Mouse (Mus musculus) hindbrain, embryonic 14.5 days (tissue): ENCODE measurements at regions not wholly inside any gene's neighbourhood (a gene's known extent, or its start where the extent isn't known, plus 50 kb on each side); places are given as distances from the start of the nearest gene placed in this dataset.

Experiments used
- ATAC-seq: fragments of 200-750 bp; cut with Nextera tagmentation; 2 replicates; pipeline ENCODE4 v1.8.0; 2017; ENCODE audit warnings: moderate number of reproducible peaks, mild to moderate bottlenecking, moderate TSS enrichment, moderate library complexity; ENCODE audit not compliant: low FRiP score
- DNase-seq: peaks from one replicate; pipeline ENCODE4 v3.0.0-alpha.2; 2015; ENCODE audit warnings: low spot score
- H3K27ac ChIP-seq: fragments of 300-500 bp; sonication (generic); 2 replicates; pipeline ENCODE4 v1.5.1; 2014; ENCODE audit warnings: mild to moderate bottlenecking, moderate library complexity
- H3K27me3 ChIP-seq: fragments of 300-500 bp; sonication (generic); 2 replicates; pipeline ENCODE4 v1.6.1; 2014; ENCODE audit warnings: mild to moderate bottlenecking, low read length, mixed read lengths; ENCODE audit not compliant: control insufficient read depth, insufficient read depth
- H3K36me3 ChIP-seq: fragments of 300-500 bp; sonication (generic); replicated peaks from 2 replicates; pipeline ENCODE4 v1.6.1; 2014; ENCODE audit not compliant: control insufficient read depth, insufficient read depth
- H3K4me1 ChIP-seq: fragments of 300-500 bp; sonication (generic); replicated peaks from 2 replicates; pipeline ENCODE4 v1.6.1; 2014; ENCODE audit warnings: antibody characterized with exemption, low read length, mixed read lengths; ENCODE audit not compliant: control insufficient read depth, insufficient read depth
- H3K4me2 ChIP-seq: fragments of 300-500 bp; sonication (generic); replicated peaks from 2 replicates; pipeline ENCODE4 v1.6.1; 2014; ENCODE audit warnings: mild to moderate bottlenecking, moderate library complexity
- H3K4me3 ChIP-seq: fragments of 300-500 bp; sonication (generic); replicated peaks from 2 replicates; pipeline ENCODE4 v1.5.1; 2014; ENCODE audit warnings: mild to moderate bottlenecking, low read length
- H3K9ac ChIP-seq: fragments of 300-500 bp; sonication (generic); 2 replicates; pipeline ENCODE4 v1.6.1; 2014
- H3K9me3 ChIP-seq: fragments of 300-500 bp; sonication (generic); 2 replicates; pipeline ENCODE4 v1.6.1; 2016; ENCODE audit warnings: low read length; ENCODE audit not compliant: control insufficient read depth
- WGBS: fragments of 180-500 bp; shearing (Covaris S2); extraction: QIAGEN DNeasy Blood & Tissue Kit; methylation state at CpG from one replicate; pipeline ENCODE4 v1.1.7; 2014; 5-methylcytosine and 5-hydroxymethylcytosine counted together

- Histone ChIP-seq H3K27me3 (no peaks in the 10 kb centered on the region), H3K4me3 (no peak overlapping the region), H3K9me3 (no peaks in the 10 kb centered on the region), H3K4me2 (no peak overlapping the region), H3K27ac (no peak overlapping the region), H3K4me1 (no peaks in the 10 kb centered on the region), H3K36me3 (no peaks in the 10 kb centered on the region), H3K9ac (no peak overlapping the region)
- 74% methylated on average over 3 of the region's 3 CpGs for WGBS
- DNase-seq: no peak
- no peak for ATAC-seq
These were observed 162.7 kb downstream of the Gm12728 start for GRCm38 (mm10) chr4:105952406-105952805.

GRCm38 (mm10) chr4:105956516-105956915 is 166.8 kb downstream of the Gm12728 start:
- H3K36me3 ChIP-seq: no peaks in the 10 kb centered on the region
- no peak overlapping the region for H3K4me2 ChIP-seq
- DNase-seq (no peak), ATAC-seq (no peak)
- H3K27ac ChIP-seq: no peak overlapping the region
- no peak overlapping the region for H3K4me3 ChIP-seq
- no peaks in the 10 kb centered on the region for H3K4me1 ChIP-seq
- 39% methylated on average over 2 of the region's 2 CpGs for WGBS
- H3K9ac ChIP-seq: no peak overlapping the region
- no peaks in the 10 kb centered on the region for H3K9me3 ChIP-seq
- H3K27me3 ChIP-seq: no peaks in the 10 kb centered on the region

GRCm38 (mm10) chr4:105958331-105958730 is 168.7 kb downstream of the Gm12728 start:
- ATAC-seq (no peak), DNase-seq (no peak)
- Histone ChIP-seq H3K27ac (no peak overlapping the region), H3K4me3 (no peak overlapping the region), H3K27me3 (no peaks in the 10 kb centered on the region), H3K4me1 (no peaks in the 10 kb centered on the region), H3K9me3 (no peaks in the 10 kb centered on the region), H3K36me3 (no peaks in the 10 kb centered on the region), H3K4me2 (no peak overlapping the region), H3K9ac (no peak overlapping the region)
- WGBS: 69% methylated on average over 5 of the region's 5 CpGs

- Histone ChIP-seq H3K9ac (no peak overlapping the region), H3K27me3 (no peaks in the 10 kb centered on the region), H3K36me3 (no peaks in the 10 kb centered on the region), H3K4me1 (no peaks in the 10 kb centered on the region), H3K9me3 (no peaks in the 10 kb centered on the region), H3K27ac (no peak overlapping the region), H3K4me3 (no peak overlapping the region), H3K4me2 (no peak overlapping the region)
- DNase-seq (no peak), ATAC-seq (no peak)
- 65% methylated on average over 8 of the region's 8 CpGs for WGBS
These were observed 172.2 kb downstream of the Gm12728 start for GRCm38 (mm10) chr4:105961686-105962360.

GRCm38 (mm10) chr4:105962542-105962941 is 172.9 kb downstream of the Gm12728 start:
- Histone ChIP-seq H3K4me1 (no peaks in the 10 kb centered on the region), H3K27ac (no peak overlapping the region), H3K9ac (no peak overlapping the region), H3K4me2 (no peak overlapping the region), H3K9me3 (no peaks in the 10 kb centered on the region), H3K36me3 (no peaks in the 10 kb centered on the region), H3K4me3 (no peak overlapping the region), H3K27me3 (no peaks in the 10 kb centered on the region)
- ATAC-seq (no peak), DNase-seq (no peak)
- 74% methylated on average over 7 of the region's 7 CpGs for WGBS

- Histone ChIP-seq H3K27me3 (no peaks in the 10 kb centered on the region), H3K9me3 (no peaks in the 10 kb centered on the region), H3K4me1 (no peaks in the 10 kb centered on the region), H3K27ac (no peak overlapping the region), H3K36me3 (no peaks in the 10 kb centered on the region), H3K4me3 (no peak overlapping the region), H3K9ac (no peak overlapping the region), H3K4me2 (no peak overlapping the region)
- WGBS: 62% methylated on average over 4 of the region's 4 CpGs
- no peak for DNase-seq
- ATAC-seq: no peak
These were observed 178.7 kb downstream of the Gm12728 start for GRCm38 (mm10) chr4:105968324-105968723.

- no peak for DNase-seq
- Histone ChIP-seq H3K9me3 (no peaks in the 10 kb centered on the region), H3K4me2 (no peak overlapping the region), H3K27me3 (no peaks in the 10 kb centered on the region), H3K9ac (no peak overlapping the region), H3K4me3 (no peak overlapping the region), H3K4me1 (no peaks in the 10 kb centered on the region), H3K27ac (no peak overlapping the region), H3K36me3 (no peaks in the 10 kb centered on the region)
- 37% methylated on average over 2 of the region's 2 CpGs for WGBS
- no peak for ATAC-seq
These were observed 180.0 kb downstream of the Gm12728 start for GRCm38 (mm10) chr4:105969628-105970027.

- H3K9me3 ChIP-seq: no peaks in the 10 kb centered on the region
- DNase-seq (no peak), ATAC-seq (no peak)
- WGBS: 78% methylated on average over 3 of the region's 3 CpGs
- H3K4me2 ChIP-seq: no peak overlapping the region
- no peak overlapping the region for H3K9ac ChIP-seq
- no peaks in the 10 kb centered on the region for H3K4me1 ChIP-seq
- no peaks in the 10 kb centered on the region for H3K36me3 ChIP-seq
- no peaks in the 10 kb centered on the region for H3K27me3 ChIP-seq
- H3K27ac ChIP-seq: no peak overlapping the region
- H3K4me3 ChIP-seq: no peak overlapping the region
These were observed 180.4 kb downstream of the Gm12728 start for GRCm38 (mm10) chr4:105970056-105970455.

- no peak overlapping the region for H3K27ac ChIP-seq
- no peaks in the 10 kb centered on the region for H3K9me3 ChIP-seq
- no peaks in the 10 kb centered on the region for H3K4me1 ChIP-seq
- H3K4me3 ChIP-seq: no peak overlapping the region
- no peaks in the 10 kb centered on the region for H3K27me3 ChIP-seq
- no peak for ATAC-seq
- H3K9ac ChIP-seq: no peak overlapping the region
- WGBS: 91% methylated on average over 3 of the region's 3 CpGs
- no peak for DNase-seq
- no peaks in the 10 kb centered on the region for H3K36me3 ChIP-seq
- H3K4me2 ChIP-seq: no peak overlapping the region
These were observed 183.1 kb downstream of the Gm12728 start for GRCm38 (mm10) chr4:105972736-105973135.
